Mouse (Mus musculus) regulatory T cell (primary cell): ENCODE results near the gene Ptgir.

Experiments
- in situ Hi-C: fragments of 300-600 bp; cut with MboI, MseI; formaldehyde crosslinking; loops from one replicate; pipeline ENCODE4 v1.15.1; 2025; ENCODE audit warnings: high pct_unique_total_duplicates

The Ptgir gene

GRCm38 (mm10) chr7:16906281-16906680, at the start of gene Ptgir:
Gene Ptgir (plus strand): TSS chr7:16906490.
- in situ Hi-C loops, result no loop called here

- in situ Hi-C loops, result no loop called here
These were observed 48.0 kb upstream of the Ptgir start for GRCm38 (mm10) chr7:16858336-16858735.

- in situ Hi-C loops, result no loop called here
These were observed 46.2 kb upstream of the Ptgir start for GRCm38 (mm10) chr7:16859902-16860651.

DNA sequence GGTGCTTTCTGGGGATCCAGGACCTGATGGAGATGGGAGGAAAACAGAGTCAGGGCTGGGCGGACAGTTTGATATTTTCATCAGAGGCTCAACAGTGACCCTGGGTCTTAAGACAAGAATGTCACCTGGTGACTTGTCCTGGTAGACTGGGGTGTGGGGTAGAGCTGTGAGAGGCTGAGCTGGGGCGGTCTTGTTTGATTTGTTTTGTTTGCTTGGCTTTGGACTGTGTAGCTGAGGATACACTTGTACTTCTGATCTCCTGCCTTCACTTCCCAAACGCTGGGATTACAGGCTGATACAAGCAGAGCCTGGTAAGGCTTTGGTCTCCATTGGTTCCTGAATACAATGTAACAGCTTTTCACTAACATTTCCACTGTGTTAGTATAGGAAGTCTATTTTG, 38.8 kb upstream of the Ptgir start:
- in situ Hi-C loops, result no loop called here

DNA sequence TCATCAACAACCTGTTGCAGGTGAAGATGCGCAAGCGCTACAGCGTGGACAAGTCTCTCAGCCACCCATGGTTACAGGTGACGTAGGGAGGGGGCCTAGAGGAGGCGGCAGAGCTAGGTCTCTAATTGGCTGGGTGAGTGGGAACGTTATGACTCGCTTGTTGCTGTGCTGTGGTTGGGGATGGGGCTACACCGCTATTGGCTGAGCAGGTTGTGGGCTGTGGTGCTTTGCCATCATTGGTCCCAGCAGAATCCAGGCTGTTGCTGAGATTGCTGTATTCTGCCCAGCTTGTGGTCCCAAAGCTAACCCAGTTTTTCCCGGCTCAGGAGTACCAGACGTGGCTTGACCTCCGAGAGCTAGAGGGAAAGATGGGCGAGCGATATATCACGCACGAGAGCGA, 36.8 kb upstream of the Ptgir start:
- in situ Hi-C loops, result no loop called here

DNA sequence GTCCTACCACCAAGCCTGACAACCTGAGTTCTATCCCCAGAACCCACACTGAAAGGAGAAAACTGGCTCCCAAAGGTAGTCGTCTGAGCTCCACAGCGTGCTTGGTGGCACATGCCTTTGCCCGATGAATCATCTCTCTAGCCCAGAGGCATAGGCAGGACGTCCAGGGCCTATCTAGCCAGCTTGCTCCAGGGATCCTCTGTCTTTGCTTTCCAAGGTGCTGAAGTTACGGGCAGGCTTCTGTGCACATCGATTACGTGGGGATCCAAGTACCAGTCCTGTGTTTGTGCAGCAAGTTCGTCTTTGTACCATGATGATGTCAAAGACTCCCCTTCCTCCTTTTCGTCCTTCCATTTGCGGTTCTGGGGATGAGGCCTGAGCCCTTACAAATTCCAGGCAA, 34.7 kb upstream of the Ptgir start:
- in situ Hi-C loops, result no loop called here

- in situ Hi-C loops, result no loop called here
These were observed 33.8 kb upstream of the Ptgir start for GRCm38 (mm10) chr7:16872478-16872877.

DNA sequence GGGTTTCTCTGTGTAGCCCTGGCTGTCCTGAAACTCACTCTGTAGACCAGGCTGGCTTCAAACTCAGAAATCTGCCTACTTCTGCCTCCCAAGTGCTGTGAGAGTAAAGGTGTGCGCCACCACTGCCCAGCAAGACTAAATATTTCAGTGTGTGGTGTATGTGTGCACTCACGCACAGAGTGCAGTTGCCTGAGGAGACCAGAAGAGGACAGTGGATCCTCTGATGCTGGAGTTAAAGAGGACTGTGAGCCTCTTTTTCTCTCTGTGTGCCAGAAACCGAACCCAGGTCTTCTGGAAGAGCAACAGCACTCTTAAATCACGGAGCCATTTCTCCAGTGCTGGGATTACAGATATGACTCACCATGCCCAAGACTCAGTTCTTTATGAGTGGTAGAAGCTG, 32.9 kb upstream of the Ptgir start:
- in situ Hi-C loops, result no loop called here

GRCm38 (mm10) chr7:16874190-16874589, 32.1 kb upstream of the Ptgir start:
- in situ Hi-C loops, result no loop called here

DNA sequence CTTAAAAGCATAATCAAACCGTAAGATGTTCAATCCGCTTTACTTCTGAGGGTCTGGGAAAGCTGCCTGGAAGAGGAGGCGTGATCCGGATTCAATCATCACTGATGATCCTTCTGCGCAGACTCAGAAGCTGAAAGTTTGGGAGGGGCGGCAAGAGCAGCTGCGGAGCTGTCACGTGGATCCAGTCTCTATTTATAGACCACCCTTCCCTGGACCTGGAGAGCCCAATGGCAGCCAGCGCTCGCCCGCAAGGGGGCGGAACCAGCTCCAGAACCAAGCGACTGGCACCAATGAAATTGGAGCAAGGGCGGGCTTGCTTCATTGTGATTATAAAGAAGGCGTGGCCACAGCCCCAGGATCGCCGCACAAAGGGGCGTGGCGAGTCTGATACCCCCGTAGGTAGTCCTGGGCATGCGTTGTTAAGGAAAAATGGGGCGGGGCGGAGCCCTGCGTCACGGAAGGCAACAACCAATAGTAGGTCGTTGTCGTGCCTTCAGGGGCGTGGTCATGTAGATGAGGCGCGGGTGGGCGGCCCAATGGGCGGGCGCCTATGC, 31.5 kb upstream of the Ptgir start:
- in situ Hi-C loops, result loop anchor here (5.0 kb wide), 1 partner anchor 47 kb away; the partner anchor contains the start of gene Calm3

- in situ Hi-C loops, result loop anchor here (5.0 kb wide), 1 partner anchor 47 kb away; the partner anchor contains the start of gene Calm3
These were observed 31.2 kb upstream of the Ptgir start, which contains the start of gene Dact3 for GRCm38 (mm10) chr7:16875310-16875325. Gene Dact3 (plus strand): TSS chr7:16875317.

GRCm38 (mm10) chr7:16875326-16875725, 31.0 kb upstream of the Ptgir start:
- in situ Hi-C loops, result loop anchor here (5.0 kb wide), 1 partner anchor 47 kb away; the partner anchor contains the start of gene Calm3

- in situ Hi-C loops, result loop anchor here (5.0 kb wide), 1 partner anchor 46 kb away; the partner anchor contains the start of gene Calm3
These were observed 30.3 kb upstream of the Ptgir start for GRCm38 (mm10) chr7:16876006-16876405.

DNA sequence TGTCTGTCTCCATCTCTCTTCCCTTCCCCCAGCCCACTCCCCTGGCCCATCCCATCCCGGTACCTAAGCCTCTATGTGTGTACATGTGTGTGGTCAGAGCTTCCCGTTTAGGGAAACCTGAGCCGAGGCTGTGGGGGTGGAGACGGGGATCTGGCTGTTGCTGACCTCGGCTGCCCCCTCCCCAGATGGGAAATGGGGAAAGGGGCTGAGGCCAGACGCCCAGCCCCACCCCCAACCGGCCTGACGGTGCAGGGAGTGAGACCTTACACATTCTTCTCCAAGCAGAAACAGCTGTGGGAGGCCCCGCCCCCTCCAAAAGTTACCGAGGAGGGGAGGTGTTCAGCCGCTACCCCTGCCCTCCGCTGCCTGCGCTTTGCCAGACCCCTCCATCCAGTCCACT, 29.7 kb upstream of the Ptgir start:
- in situ Hi-C loops, result loop anchor here (5.0 kb wide), 1 partner anchor 46 kb away; the partner anchor contains the start of gene Calm3

DNA sequence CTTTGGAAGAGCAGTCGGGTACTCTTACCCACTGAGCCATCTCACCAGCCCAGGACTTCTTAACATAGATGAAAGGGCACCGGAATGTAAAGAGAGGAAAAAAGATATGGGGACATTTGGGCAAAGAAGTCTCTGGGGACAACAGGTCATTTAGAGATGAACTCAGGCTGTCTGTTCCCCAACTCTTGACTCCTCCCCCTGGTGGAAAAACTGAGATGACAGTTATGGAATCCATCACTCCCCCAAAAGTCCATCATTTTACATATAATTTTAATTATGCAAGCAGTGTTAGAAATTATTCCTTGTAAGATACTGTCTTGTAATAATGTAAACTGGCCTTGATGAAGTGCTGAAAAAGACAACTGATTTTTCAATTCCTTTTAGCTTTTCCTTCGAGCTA, 28.6 kb upstream of the Ptgir start:
- in situ Hi-C loops, result loop anchor here (5.0 kb wide), 1 partner anchor 45 kb away; the partner anchor contains the start of gene Calm3

- in situ Hi-C loops, result loop anchor here (5.0 kb wide), 1 partner anchor 42 kb away; the partner anchor contains the start of gene Calm3
These were observed 26.3 kb upstream of the Ptgir start for GRCm38 (mm10) chr7:16879796-16880547.

- in situ Hi-C loops, result no loop called here
These were observed 25.7 kb upstream of the Ptgir start for GRCm38 (mm10) chr7:16880615-16881014.

DNA sequence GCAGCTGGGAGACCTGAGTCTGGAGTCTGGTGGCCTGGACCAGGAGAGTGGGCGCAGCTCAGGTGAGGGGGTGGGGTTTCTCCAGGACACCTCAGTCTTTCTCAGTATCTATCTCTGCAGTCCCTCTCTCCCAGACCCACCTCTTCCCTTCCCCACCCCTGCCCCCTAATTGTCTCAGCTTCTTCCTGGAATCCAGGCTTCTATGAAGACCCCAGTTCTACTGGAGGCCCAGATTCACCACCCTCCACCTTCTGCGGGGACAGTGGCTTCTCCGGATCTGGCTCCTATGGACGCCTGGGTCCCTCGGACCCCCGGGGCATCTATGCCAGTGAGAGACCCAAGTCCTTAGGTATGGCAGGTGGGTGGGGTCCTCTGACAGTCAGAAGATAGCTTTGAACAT, 23.1 kb upstream of the Ptgir start:
- in situ Hi-C loops, result no loop called here

- in situ Hi-C loops, result no loop called here
These were observed 22.0 kb upstream of the Ptgir start for GRCm38 (mm10) chr7:16884334-16884733.

DNA sequence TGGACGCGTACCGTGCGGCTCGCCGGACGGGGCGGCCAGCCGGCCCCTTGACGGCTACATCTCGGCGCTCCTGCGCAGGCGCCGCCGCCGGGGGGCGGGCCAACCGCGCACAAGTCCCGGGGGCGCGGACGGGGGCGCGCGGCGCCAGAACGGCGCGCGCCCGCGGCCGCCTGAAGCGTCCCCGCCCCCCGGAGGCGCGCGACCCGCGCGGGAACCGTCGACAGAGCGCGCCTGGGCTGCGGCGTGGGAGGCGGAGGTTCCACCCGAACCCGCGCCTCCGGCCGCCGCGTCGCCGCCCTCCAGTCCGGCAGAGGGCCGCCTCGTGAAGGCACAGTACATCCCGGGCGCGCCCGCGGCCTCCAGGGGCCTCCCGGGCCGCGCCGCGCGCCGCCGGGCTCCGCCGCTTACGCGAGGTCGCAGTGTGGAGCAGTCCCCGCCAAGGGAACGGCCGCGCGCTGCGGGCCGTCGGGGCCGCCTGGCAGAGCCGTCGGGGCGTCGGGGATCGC, 21.0 kb upstream of the Ptgir start:
- in situ Hi-C loops, result no loop called here

DNA sequence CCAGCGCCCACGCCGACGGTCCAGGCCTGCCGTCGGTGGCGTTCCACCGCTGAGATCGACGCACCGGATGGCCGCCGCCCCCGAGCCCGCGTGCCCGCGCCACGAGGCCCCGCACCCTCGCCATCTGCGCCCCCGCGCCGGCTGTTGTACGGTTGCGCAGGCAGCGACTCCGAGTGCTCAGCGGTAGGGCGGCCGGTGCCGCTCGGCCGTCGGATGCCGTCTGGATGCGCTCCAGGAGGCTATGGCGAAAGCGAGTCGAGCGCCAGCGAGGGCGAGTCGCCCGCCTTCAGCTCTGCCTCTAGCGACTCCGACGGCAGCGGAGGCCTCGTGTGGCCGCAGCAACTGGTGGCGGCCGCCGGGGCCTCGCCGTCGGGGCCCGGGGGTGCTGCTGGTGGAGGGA, 20.4 kb upstream of the Ptgir start:
- in situ Hi-C loops, result no loop called here

- in situ Hi-C loops, result no loop called here
These were observed 15.8 kb upstream of the Ptgir start for GRCm38 (mm10) chr7:16890536-16890935.

- in situ Hi-C loops, result no loop called here
These were observed 15.3 kb upstream of the Ptgir start for GRCm38 (mm10) chr7:16890944-16891343.
